Mouse (Mus musculus) megakaryocyte, adult 5-6 weeks (primary cell): Measurements from ENCODE around the gene Incenp. TPM values are rescaled to one million over a fixed set of nuclear protein-coding genes. Genes with fewer than 3 reads are reported as not detected.
"Not testable (repeated sequence)": the region's sequence is repeated elsewhere in the genome, so short reads cannot be mapped to it uniquely, and the experiment has no call there.

Experiments
- ATAC-seq: 2 replicates; pipeline ENCODE4 v1.8.0; 2016; ENCODE audit warnings: mild to moderate bottlenecking, inconsistent platforms; ENCODE audit not compliant: poor library complexity, severe bottlenecking
- total RNA-seq, 2 experiments: library from RNA; stranded (forward) in 1 of 2; stranded (reverse) in 1 of 2; fragments of 153-499, 151-499 nt in 1 of 2; fragments of 221-1000, 200-1000 nt in 1 of 2; gene quantifications; 2 replicates each; pipeline versions ENCODE4 v1.2.3 to v1.2.4; 2015 to 2017

Gene Incenp
- total RNA-seq, 2 experiments from 2014 or later = 116 to 204 TPM

- ATAC-seq = no peak
These were observed 21.8 kb upstream of the Incenp start for GRCm38 (mm10) chr19:9920835-9921784.

DNA sequence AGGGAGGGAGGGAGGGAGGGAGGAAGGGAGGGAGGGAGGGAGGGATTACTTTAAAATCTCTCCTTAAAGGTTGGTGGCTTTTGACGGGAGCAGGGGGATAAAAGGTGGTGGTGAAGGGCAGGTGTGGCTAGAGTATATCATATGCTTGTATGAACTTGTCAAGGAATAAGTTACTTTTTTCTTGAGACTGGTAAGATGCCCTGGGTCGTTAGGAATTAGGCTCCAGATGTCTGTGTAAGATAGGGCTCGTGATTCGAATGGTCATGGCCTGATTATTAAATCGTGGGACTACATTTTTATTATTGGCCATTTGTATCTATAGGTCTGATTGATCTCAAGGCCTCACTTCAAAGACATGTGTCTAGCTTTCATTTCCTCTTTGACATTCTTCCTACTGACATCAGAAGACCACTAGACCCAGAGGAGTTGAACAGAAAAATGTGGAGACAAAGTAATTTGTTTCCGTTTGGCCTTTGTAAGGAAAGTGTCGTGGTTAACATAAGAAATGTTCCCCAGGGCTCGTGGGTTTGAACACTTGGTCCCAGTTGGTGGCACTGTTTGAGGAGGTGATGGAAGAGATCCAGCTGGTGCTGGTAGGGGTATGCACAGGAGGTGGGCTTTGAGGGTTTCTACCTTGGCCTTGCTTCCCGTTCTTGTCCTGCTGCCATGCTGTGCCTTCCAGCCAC, 19.0 kb upstream of the Incenp start:
- ATAC-seq = no peak

GRCm38 (mm10) chr19:9917727-9918126, 18.4 kb upstream of the Incenp start:
- peak; percentile 60 for ATAC-seq

DNA sequence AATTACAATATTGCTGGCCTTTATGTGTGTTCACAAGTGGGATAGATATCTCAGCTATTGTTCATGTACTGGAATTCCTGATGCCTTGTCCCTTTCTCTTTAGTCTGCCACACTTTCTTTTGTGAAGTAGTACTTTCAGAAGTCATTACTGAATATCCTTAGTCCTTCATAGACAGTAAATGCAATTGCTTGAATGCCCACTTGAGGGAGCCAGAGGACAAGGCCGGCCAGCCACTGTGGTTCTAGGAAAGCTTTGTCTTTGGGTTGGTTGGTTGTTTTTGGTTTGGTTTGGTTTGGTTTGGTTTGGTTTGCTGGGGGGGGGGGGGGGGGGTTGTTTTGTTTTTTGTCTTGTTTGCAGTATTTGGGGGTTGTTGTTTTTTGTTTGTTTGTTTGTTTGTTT, 16.6 kb upstream of the Incenp start:
- peak; percentile 60 for ATAC-seq

DNA sequence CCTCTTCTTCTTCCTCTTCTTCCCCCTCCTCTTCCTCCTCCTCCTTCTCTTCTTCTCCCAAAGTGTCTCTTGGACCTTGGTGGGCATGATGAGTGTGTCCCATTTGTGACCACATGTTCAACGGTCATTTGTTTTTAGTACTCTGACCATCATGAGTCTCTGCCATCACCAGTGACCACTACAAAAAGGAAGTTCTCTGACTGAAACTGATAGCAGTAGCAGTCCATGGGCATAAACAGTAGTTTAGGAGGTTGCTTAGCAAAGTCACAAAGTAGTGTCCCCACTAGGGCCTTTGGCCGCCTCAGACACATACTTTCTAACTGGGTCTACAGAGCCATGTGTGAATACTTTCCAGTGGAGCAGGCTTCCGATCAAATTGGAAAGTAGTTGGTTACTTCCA, 15.0 kb upstream of the Incenp start:
- ATAC-seq = peak; percentile 38; the same call in 1 of the 2 replicates

- ATAC-seq = peak; percentile 66
These were observed 14.4 kb upstream of the Incenp start for GRCm38 (mm10) chr19:9913784-9914183.

GRCm38 (mm10) chr19:9911314-9911754, 12.0 kb upstream of the Incenp start:
- peak; percentile 69 for ATAC-seq

DNA sequence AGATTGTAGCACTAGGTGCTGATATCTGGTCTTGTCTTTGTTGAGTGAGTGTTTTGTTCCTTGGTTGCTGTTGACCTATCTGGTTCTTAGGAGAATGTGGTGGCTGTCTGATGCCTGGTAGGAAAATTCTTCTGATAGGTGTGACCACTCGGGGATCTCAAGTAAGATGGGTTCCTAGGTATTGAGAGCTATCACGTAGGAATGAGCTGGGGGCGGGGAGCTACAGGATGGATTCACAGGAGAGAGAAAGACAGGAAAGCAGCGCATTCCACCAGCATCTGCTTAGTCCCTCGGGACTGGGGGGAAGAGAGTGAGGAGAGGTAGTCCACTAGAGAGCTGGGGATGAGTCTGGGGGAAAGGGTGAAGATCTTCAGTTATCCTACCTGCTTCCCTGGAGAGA, 10.0 kb upstream of the Incenp start:
- ATAC-seq = no peak

- not testable (repeated sequence) for ATAC-seq
These were observed 1.3 kb upstream of the Incenp start for GRCm38 (mm10) chr19:9900696-9901095.

- peak; percentile 41 for ATAC-seq
These were observed 412 bp upstream of the Incenp start for GRCm38 (mm10) chr19:9899780-9900146.

- peak; percentile 31 for ATAC-seq
These were observed 848 bp downstream of the Incenp start for GRCm38 (mm10) chr19:9898339-9899066.

GRCm38 (mm10) chr19:9896067-9896466, 3.3 kb downstream of the Incenp start:
- no peak for ATAC-seq

DNA sequence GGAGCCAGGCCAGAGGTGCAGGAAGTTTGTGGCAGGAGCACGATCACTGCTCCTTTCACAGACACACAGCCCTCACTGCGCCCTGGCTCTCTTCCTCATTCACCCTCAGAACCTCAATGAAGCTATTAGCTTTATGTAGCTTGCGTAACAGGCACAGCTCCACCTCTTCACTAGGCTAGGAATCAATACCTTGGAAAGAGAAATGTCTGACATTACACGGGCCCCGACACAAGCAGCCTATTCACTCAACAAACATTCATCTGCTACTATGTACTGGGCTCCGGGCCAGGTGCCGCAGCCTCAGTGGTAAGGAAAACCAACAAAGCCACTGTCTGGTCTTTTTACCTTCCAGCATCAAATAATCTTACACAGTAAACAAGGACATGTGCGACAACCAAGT, 12.6 kb downstream of the Incenp start:
- no peak for ATAC-seq

DNA sequence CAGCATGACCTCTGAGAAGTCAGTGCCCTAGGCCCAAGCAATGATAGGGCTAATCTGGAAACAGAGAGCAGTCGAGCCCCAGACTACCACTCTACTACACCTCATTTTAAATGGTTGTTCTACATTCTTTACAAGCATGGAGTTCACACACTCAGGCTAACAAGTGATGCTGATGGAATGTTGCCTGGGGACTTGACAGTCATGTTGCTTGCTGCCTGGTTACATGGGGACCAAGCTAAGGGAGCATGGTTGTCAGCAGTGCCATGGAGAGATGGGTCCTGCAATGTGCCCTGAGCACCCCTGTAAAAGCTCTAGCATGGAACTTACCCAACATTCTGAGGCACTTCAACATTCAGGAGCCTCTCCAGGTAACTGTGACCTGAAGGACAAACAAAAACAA, 13.0 kb downstream of the Incenp start:
- no peak for ATAC-seq

GRCm38 (mm10) chr19:9878186-9878835, 21.0 kb downstream of the Incenp start:
- no peak for ATAC-seq

DNA sequence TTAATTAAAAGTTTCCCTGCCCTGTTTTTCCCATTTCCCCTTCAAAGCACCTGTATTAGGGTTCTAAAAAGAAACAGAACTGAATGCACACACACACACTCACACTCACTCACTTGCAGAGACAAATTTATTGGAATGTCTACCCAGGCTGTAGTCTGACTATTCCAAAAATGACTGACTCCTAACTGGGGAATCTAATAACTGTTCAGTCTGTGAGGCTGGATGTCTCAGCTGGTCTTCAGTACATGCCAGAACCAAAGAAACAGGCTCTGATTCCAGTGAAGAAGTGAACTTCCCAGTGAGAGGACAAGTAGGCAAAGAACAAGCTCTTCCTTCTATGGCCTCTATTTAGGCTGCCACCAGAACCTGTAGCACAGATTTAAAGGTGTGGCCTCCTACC, 33.9 kb downstream of the Incenp start:
- ATAC-seq = no peak

DNA sequence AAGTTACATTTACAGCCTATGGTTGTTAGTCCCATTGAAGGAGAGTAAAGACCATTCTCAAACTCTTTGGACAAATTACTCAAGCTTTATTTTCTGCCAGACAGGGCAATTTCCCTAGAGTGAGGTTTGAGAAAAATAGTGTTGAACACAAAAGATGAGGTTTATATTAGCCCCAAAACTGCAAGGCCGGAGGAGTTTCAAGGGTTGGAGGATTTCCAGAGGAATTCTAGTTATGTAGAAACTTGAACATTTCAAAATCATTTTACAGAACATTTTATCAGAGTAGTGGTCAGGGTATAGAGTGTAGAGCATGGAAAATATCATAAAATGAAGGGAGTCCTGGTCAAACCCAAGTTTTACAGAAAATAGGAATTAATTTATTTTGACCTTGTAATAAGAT, 34.5 kb downstream of the Incenp start:
- ATAC-seq = no peak

GRCm38 (mm10) chr19:9860821-9861220, 38.5 kb downstream of the Incenp start:
- ATAC-seq = not testable (repeated sequence)

GRCm38 (mm10) chr19:9849368-9850075, 49.8 kb downstream of the Incenp start:
- ATAC-seq = not testable (repeated sequence)

DNA sequence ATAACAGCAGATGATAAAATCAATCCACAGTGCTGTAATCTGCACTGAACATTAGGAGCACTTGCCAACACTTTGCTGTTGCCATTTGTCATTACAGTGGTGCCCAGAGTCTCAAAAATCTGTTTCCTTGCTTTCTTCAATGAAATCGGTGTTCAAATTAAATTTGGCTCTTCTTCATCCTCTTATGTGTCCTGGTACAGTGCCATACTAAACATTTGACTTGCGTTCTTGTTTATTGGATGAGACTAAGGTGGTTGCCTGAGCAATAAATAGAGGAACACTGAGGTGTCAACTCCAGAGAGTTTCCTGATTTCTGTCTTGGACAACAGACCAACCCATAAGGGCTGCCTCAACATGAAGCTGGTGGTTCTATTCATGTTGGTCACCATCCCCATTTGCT, 52.1 kb downstream of the Incenp start, which contains the start of gene Scgb2a2:
Gene Scgb2a2 (plus strand): TSS at position 301 of the 400 bp plus-strand sequence.
- ATAC-seq = no peak
